Mouse (Mus musculus): ENCODE results near the gene Zfp180. TPM values are rescaled to one million over a fixed set of nuclear protein-coding genes. Genes with fewer than 3 reads are reported as not detected.
A peak's percentile ranks its signal among the peaks of the same experiment; 100 is the strongest.

Gene Zfp180
- polyA plus RNA-seq, 1 experiment, result 9.0 TPM

GRCm38 (mm10) chr7:24112156-24112856 is 30.6 kb downstream of the Zfp180 start, which contains the start of gene Zfp112:
Zfp112 (plus strand) TSS chr7:24112314.
- Histone ChIP-seq H3K4me2 (ENCODE audit: low read depth) (peak within 1 kb of the TSS; percentile 98), H3K36me3 (ENCODE audit: control insufficient read depth, insufficient read depth) (peaks cover 4% of the 10 kb centered on the region), H3K27me3 (ENCODE audit: control insufficient read depth, insufficient read depth, insufficient read length) (no peaks in the 10 kb centered on the region), H3K79me2 (ENCODE audit: control insufficient read depth, insufficient read depth) (no peaks in the 10 kb centered on the region), H3ac (ENCODE audit: control insufficient read depth, insufficient read length) (peak within 1 kb of the TSS; percentile 11), H3K4me3 (peak within 1 kb of the TSS; percentile 73)
- TF ChIP-seq MAX (IDR thresholded peaks at IDR 0.05; ENCODE audit: low read depth), result no peak
- TF ChIP-seq REST (IDR thresholded peaks at IDR 0.05; ENCODE audit: insufficient read depth, insufficient read length), result no peak
- TF ChIP-seq POLR2A (IDR thresholded peaks at IDR 0.05; ENCODE audit: insufficient read length, low read depth), result peak; percentile 10
- no peak for TF ChIP-seq USF1 (IDR thresholded peaks at IDR 0.05; ENCODE audit: low read depth)
- TF ChIP-seq MYOD1 (IDR thresholded peaks at IDR 0.05; ENCODE audit: control insufficient read depth in 1 of 3, insufficient read length in 2 of 3, low read depth in 2 of 3), result peak in 1 of 3 experiments; percentile 11

DNA sequence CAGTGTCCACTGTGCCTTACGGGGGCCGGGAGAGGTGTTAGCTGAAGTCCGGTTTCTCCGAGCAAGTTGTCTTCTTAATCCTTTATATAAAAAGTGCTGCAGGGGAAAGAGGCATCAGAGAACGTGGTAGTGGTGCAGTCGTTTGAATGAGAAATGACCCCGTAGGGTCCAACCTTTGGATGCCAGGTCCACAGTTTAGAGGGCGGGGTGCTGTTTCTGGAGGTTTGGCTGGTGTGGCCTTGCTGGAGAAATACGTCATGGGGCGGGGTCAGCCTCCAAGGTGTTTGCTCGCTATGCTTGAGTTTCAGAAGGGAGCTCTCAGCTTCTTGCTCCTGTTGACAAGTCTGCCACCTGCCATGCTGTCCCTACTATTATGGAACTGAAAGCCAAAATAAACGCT is 31.3 kb downstream of the Zfp180 start:
- Histone ChIP-seq H3K27me3 (ENCODE audit: control insufficient read depth, insufficient read depth, insufficient read length) (no peaks in the 10 kb centered on the region), H3K36me3 (ENCODE audit: control insufficient read depth, insufficient read depth) (no peaks in the 10 kb centered on the region), H3K4me3 (peak overlapping the region; percentile 73), H3K4me2 (ENCODE audit: low read depth) (peak overlapping the region; percentile 98), H3K79me2 (ENCODE audit: control insufficient read depth, insufficient read depth) (no peaks in the 10 kb centered on the region), H3ac (ENCODE audit: control insufficient read depth, insufficient read length) (peak overlapping the region; percentile 11)
- peak; percentile 18 for TF ChIP-seq POLR2A (IDR thresholded peaks at IDR 0.05; ENCODE audit: insufficient read length, low read depth)
- TF ChIP-seq REST (IDR thresholded peaks at IDR 0.05; ENCODE audit: insufficient read depth, insufficient read length), result no peak

DNA sequence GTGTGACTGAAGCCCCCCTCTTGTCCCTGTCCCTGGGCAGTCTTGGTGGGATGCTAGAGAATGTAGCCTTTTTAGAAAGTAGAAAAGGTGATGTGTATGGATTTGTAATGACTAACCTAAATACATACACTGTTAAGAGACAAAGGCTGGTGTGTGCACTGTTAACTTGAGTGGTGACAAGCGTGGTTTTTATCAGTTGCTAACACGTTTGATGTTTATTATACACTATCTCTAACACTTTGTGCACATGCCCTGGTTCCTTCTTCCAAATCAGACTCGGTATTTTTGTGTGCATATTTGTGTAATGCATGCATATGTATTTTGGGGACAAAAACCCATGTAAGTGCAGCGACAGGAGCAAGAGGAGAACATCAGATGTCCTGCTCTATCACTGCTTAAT is 34.9 kb downstream of the Zfp180 start:
- Histone ChIP-seq H3K4me2 (ENCODE audit: low read depth) (no peak overlapping the region), H3ac (ENCODE audit: control insufficient read depth, insufficient read length) (no peak overlapping the region), H3K4me3 (no peak overlapping the region), H3K36me3 (ENCODE audit: control insufficient read depth, insufficient read depth) (no peaks in the 10 kb centered on the region), H3K79me2 (ENCODE audit: control insufficient read depth, insufficient read depth) (no peaks in the 10 kb centered on the region), H3K27me3 (ENCODE audit: control insufficient read depth, insufficient read depth, insufficient read length) (no peaks in the 10 kb centered on the region)
- TF ChIP-seq MYOG (IDR thresholded peaks at IDR 0.05; ENCODE audit: control insufficient read depth in 1 of 3, insufficient read depth in 1 of 3, insufficient read length in 2 of 3, low read depth in 2 of 3) (no peak), USF1 (IDR thresholded peaks at IDR 0.05; ENCODE audit: low read depth) (no peak), POLR2AphosphoS2 (IDR thresholded peaks at IDR 0.05; ENCODE audit: insufficient read length, low read depth) (no peak), MAX (IDR thresholded peaks at IDR 0.05; ENCODE audit: low read depth) (no peak), REST (IDR thresholded peaks at IDR 0.05; ENCODE audit: insufficient read depth, insufficient read length) (no peak), CEBPB (IDR thresholded peaks at IDR 0.05; ENCODE audit: insufficient read depth, poor library complexity, severe bottlenecking) (no peak), TCF12 (IDR thresholded peaks at IDR 0.05; ENCODE audit: insufficient read depth, poor library complexity, severe bottlenecking) (no peak), E2F4 (IDR thresholded peaks at IDR 0.05; ENCODE audit: insufficient read depth) (no peak), SRF (IDR thresholded peaks at IDR 0.05; ENCODE audit: control insufficient read depth, insufficient read length, low read depth) (no peak), POLR2A (IDR thresholded peaks at IDR 0.05; ENCODE audit: insufficient read length, low read depth) (no peak), TCF3 (IDR thresholded peaks at IDR 0.05; ENCODE audit: insufficient read length, low read depth) (no peak), MYOD1 (IDR thresholded peaks at IDR 0.05; ENCODE audit: control insufficient read depth in 1 of 3, insufficient read length in 2 of 3, low read depth in 2 of 3) (no peak)

GRCm38 (mm10) chr7:24133425-24133995 is 51.8 kb downstream of the Zfp180 start:
- H3K27me3 ChIP-seq (ENCODE audit: control insufficient read depth, insufficient read depth, insufficient read length), result no peaks in the 10 kb centered on the region
- H3K36me3 ChIP-seq (ENCODE audit: control insufficient read depth, insufficient read depth), result no peaks in the 10 kb centered on the region
- H3K79me2 ChIP-seq (ENCODE audit: control insufficient read depth, insufficient read depth), result no peaks in the 10 kb centered on the region
- no peak for TF ChIP-seq POLR2AphosphoS2 (IDR thresholded peaks at IDR 0.05; ENCODE audit: insufficient read length, low read depth)
- TF ChIP-seq E2F4 (IDR thresholded peaks at IDR 0.05; ENCODE audit: insufficient read depth), result no peak
- no peak for TF ChIP-seq POLR2A (IDR thresholded peaks at IDR 0.05; ENCODE audit: insufficient read length, low read depth)
- no peak for TF ChIP-seq USF1 (IDR thresholded peaks at IDR 0.05; ENCODE audit: low read depth)
- TF ChIP-seq TCF12 (IDR thresholded peaks at IDR 0.05; ENCODE audit: insufficient read depth, poor library complexity, severe bottlenecking), result no peak
- TF ChIP-seq REST (IDR thresholded peaks at IDR 0.05; ENCODE audit: insufficient read depth, insufficient read length), result no peak
- no peak for TF ChIP-seq MYOD1 (IDR thresholded peaks at IDR 0.05; ENCODE audit: control insufficient read depth in 1 of 3, insufficient read length in 2 of 3, low read depth in 2 of 3)
- no peak for TF ChIP-seq SRF (IDR thresholded peaks at IDR 0.05; ENCODE audit: control insufficient read depth, insufficient read length, low read depth)
- TF ChIP-seq MYOG (IDR thresholded peaks at IDR 0.05; ENCODE audit: control insufficient read depth in 1 of 3, insufficient read depth in 1 of 3, insufficient read length in 2 of 3, low read depth in 2 of 3), result no peak
- no peak for TF ChIP-seq MAX (IDR thresholded peaks at IDR 0.05; ENCODE audit: low read depth)
- no peak for TF ChIP-seq TCF3 (IDR thresholded peaks at IDR 0.05; ENCODE audit: insufficient read length, low read depth)
- no peak overlapping the region for H3ac ChIP-seq (ENCODE audit: control insufficient read depth, insufficient read length)
- peak overlapping the region; percentile 75 for H3K4me2 ChIP-seq (ENCODE audit: low read depth)
- peak overlapping the region; percentile 36 for H3K4me3 ChIP-seq
